Mouse (Mus musculus) kidney, embryonic 15.5 days (tissue): ENCODE measurements around the gene Gnrhr. TPM values are rescaled to one million over a fixed set of nuclear protein-coding genes. Genes with fewer than 3 reads are reported as not detected.

Experiments
- ATAC-seq: fragments of 200-750 bp; cut with Nextera tagmentation; replicated peaks from 2 replicates; pipeline ENCODE4 v1.8.0; 2017; ENCODE audit warnings: moderate TSS enrichment; ENCODE audit not compliant: low FRiP score
- H3K27ac ChIP-seq: fragments of 300-500 bp; sonication (generic); 2 replicates; pipeline ENCODE4 v1.5.1; 2015; ENCODE audit warnings: mild to moderate bottlenecking, inconsistent platforms
- H3K27me3 ChIP-seq: fragments of 300-500 bp; sonication (generic); 2 replicates; pipeline ENCODE4 v1.6.1; 2015; ENCODE audit warnings: inconsistent platforms
- H3K36me3 ChIP-seq: fragments of 300-500 bp; sonication (generic); 2 replicates; pipeline ENCODE4 v1.6.1; 2015; ENCODE audit warnings: inconsistent platforms
- H3K4me1 ChIP-seq: fragments of 300-500 bp; sonication (generic); 2 replicates; pipeline ENCODE4 v1.6.1; 2015; ENCODE audit warnings: inconsistent platforms
- H3K4me2 ChIP-seq: fragments of 300-500 bp; sonication (generic); 2 replicates; pipeline ENCODE4 v1.6.1; 2015; ENCODE audit warnings: moderate library complexity, mild to moderate bottlenecking, inconsistent platforms
- H3K4me3 ChIP-seq: fragments of 300-500 bp; sonication (generic); replicated peaks from 2 replicates; pipeline ENCODE4 v1.5.1; 2015; ENCODE audit warnings: mild to moderate bottlenecking, inconsistent platforms
- H3K9ac ChIP-seq: fragments of 300-500 bp; sonication (generic); 2 replicates; pipeline ENCODE4 v1.6.1; 2015; ENCODE audit warnings: mild to moderate bottlenecking, inconsistent platforms
- H3K9me3 ChIP-seq: fragments of 300-500 bp; sonication (generic); replicated peaks from 2 replicates; pipeline ENCODE4 v1.6.1; 2016; ENCODE audit warnings: inconsistent platforms
- WGBS: fragments of 180-500 bp; shearing (Covaris S2); methylation state at CpG from one replicate; pipeline ENCODE4 v1.1.7; 2015; ENCODE audit warnings: mixed read lengths; 5-methylcytosine and 5-hydroxymethylcytosine counted together
- polyA plus RNA-seq: library from polyadenylated mRNA; unstranded; fragments of >200 nt; fragmentation: Nextera tagmentation; extraction: Ambion mirVana; gene quantifications from 2 replicates; pipeline ENCODE4 v1.2.1, GENCODE M21; 2015

Gnrhr gene
- not detected in 2 replicates for polyA plus RNA-seq

GRCm38 (mm10) chr5:86197801-86198200 is at the start of gene Gnrhr:
Gene Gnrhr, minus strand, starts transcription at chr5:86197901.
- Histone ChIP-seq H3K27me3 (no peaks in the 10 kb centered on the region), H3K4me2 (no peak within 1 kb of the TSS), H3K27ac (no peak within 1 kb of the TSS), H3K9me3 (no peaks in the 10 kb centered on the region), H3K36me3 (no peaks in the 10 kb centered on the region), H3K4me3 (no peak within 1 kb of the TSS), H3K4me1 (no peaks in the 10 kb centered on the region), H3K9ac (no peak within 1 kb of the TSS)
- no peak for ATAC-seq
- WGBS, result 85% methylated on average over 10 of the region's 10 CpGs

DNA sequence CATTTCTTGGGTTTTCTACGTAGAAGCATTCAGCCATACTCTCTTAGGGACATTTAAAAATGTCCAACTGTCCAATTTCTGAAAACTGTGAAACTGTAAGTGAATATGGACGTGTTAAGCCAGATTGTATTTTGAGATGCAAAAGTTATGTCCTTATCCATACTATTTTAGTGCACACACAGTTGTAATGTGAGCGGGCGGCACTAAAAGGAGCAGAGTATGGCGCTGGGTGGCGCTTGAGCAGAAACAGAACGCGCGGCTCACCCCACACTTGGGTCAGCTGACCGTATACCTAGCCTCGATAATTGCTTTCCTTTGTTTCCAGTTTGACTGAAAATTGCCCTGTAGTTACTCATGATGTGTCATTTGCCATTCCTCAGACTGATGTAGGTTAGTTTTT is 48.9 kb upstream of the Gnrhr start:
- Histone ChIP-seq H3K4me3 (no peak overlapping the region), H3K9me3 (no peaks in the 10 kb centered on the region), H3K36me3 (no peaks in the 10 kb centered on the region), H3K4me2 (no peak overlapping the region), H3K27ac (no peak overlapping the region), H3K4me1 (no peaks in the 10 kb centered on the region), H3K27me3 (no peaks in the 10 kb centered on the region), H3K9ac (no peak overlapping the region)
- ATAC-seq, result no peak
- 92% methylated on average over 11 of the region's 11 CpGs for WGBS

GRCm38 (mm10) chr5:86244880-86245279 is 47.2 kb upstream of the Gnrhr start:
- Histone ChIP-seq H3K36me3 (no peaks in the 10 kb centered on the region), H3K4me2 (no peak overlapping the region), H3K9me3 (no peaks in the 10 kb centered on the region), H3K27ac (no peak overlapping the region), H3K9ac (no peak overlapping the region), H3K27me3 (no peaks in the 10 kb centered on the region), H3K4me1 (no peaks in the 10 kb centered on the region), H3K4me3 (no peak overlapping the region)
- no peak for ATAC-seq
- 54% methylated on average over 1 of the region's 1 CpGs for WGBS

GRCm38 (mm10) chr5:86244275-86244674 is 46.6 kb upstream of the Gnrhr start:
- H3K4me3 ChIP-seq, result no peak overlapping the region
- no peak overlapping the region for H3K9ac ChIP-seq
- 76% methylated on average over 3 of the region's 3 CpGs for WGBS

DNA sequence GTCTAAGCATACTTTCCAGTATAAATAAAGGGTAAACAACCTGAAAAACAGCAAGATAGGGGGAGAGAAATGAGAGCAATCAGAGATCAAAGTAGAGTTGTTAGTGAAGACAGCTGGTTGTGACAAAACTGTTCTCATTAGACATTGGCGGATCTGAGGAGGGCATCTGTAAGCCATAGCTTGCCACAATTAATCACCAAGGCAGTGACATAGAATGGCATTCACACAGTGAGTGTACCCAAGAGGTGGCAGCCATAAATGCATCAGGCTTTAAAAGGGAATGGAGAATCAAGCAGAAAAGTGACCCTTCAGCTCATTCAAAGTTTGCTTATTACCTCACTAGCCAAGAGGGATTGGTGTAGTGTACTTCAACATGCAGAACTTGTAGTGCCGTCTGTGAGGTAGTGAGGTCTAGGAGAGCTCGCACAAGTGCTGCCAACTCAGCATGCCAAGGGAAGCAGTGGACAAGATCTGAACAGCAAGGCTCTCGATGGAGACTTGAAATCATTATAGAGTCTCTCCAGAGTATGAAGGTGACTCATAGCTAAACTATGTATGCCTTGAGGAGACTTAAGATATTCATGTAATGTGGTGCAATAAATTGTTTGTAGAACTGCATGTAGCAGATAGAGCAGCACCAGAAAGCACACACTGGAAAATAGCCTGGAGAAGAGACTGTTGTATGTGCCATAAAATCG is 29.6 kb upstream of the Gnrhr start:
- Histone ChIP-seq H3K36me3 (no peaks in the 10 kb centered on the region), H3K9ac (no peak overlapping the region), H3K4me2 (no peak overlapping the region), H3K4me3 (no peak overlapping the region), H3K27ac (no peak overlapping the region), H3K9me3 (no peaks in the 10 kb centered on the region), H3K4me1 (no peaks in the 10 kb centered on the region), H3K27me3 (no peaks in the 10 kb centered on the region)
- 69% methylated on average over 5 of the region's 5 CpGs for WGBS
- ATAC-seq, result no peak

More at GRCm38 (mm10) chr5:86244275-86244674, 46.6 kb upstream of the Gnrhr start:
- Histone ChIP-seq H3K9me3 (no peaks in the 10 kb centered on the region), H3K27ac (no peak overlapping the region), H3K4me1 (no peaks in the 10 kb centered on the region), H3K36me3 (no peaks in the 10 kb centered on the region), H3K4me2 (no peak overlapping the region), H3K27me3 (no peaks in the 10 kb centered on the region)
- ATAC-seq, result no peak

DNA sequence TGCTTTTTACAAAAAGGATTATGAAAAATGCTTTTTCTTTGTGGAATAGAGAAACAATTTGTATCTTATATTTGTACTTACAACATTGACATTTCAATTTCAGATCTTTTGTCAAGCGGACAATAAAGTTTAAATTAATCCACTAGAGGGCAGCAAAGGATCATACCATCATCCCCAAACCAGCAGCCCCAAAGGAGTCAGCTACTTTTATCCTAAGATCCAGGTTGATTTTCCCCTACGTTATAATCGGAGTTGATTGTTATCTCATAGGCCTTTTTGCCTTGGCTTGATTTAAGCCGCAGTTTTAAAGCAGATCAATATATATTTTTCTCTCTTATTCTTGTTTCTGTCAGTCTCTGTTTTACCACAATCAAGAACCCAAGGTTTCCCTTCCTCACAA is 6.3 kb downstream of the Gnrhr start:
- Histone ChIP-seq H3K27ac (no peak overlapping the region), H3K27me3 (no peaks in the 10 kb centered on the region), H3K4me1 (no peaks in the 10 kb centered on the region), H3K4me2 (no peak overlapping the region), H3K9ac (no peak overlapping the region), H3K4me3 (no peak overlapping the region), H3K36me3 (no peaks in the 10 kb centered on the region), H3K9me3 (no peaks in the 10 kb centered on the region)
- ATAC-seq, result no peak
- 13% methylated on average over 4 of the region's 4 CpGs for WGBS

GRCm38 (mm10) chr5:86190770-86191169 is 6.9 kb downstream of the Gnrhr start:
- H3K27me3 ChIP-seq, result no peaks in the 10 kb centered on the region
- H3K9me3 ChIP-seq, result no peaks in the 10 kb centered on the region
- H3K27ac ChIP-seq, result no peak overlapping the region
- ATAC-seq, result no peak
- H3K4me3 ChIP-seq, result no peak overlapping the region
- WGBS, result 26% methylated on average over 5 of the region's 5 CpGs
- no peak overlapping the region for H3K4me2 ChIP-seq
- H3K9ac ChIP-seq, result no peak overlapping the region
- no peaks in the 10 kb centered on the region for H3K4me1 ChIP-seq
- H3K36me3 ChIP-seq, result no peaks in the 10 kb centered on the region

DNA sequence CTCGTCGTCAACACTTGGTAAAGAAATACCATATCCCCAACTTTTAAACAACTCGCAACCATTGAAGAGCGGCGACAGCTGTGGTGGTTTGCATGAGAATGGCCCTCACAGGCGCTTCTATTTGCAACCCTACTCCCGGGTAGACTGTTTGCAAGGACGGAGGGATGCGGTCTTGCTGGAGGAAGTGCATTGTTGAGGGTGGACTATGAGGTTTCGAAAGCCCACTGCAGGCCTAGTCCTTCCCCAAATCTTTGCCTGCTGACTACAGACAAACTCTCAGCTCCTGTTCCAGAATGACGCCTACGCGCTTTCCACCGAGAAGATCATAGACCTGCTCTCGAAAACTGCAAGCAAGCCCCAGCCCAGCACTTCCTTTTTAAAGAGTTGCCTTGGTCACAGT is 7.4 kb downstream of the Gnrhr start:
- no peaks in the 10 kb centered on the region for H3K9me3 ChIP-seq
- ATAC-seq, result no peak
- H3K4me3 ChIP-seq, result no peak overlapping the region
- no peaks in the 10 kb centered on the region for H3K4me1 ChIP-seq
- no peaks in the 10 kb centered on the region for H3K36me3 ChIP-seq
- WGBS, result 51% methylated on average over 15 of the region's 15 CpGs
- no peaks in the 10 kb centered on the region for H3K27me3 ChIP-seq
- H3K4me2 ChIP-seq, result no peak overlapping the region
- H3K9ac ChIP-seq, result no peak overlapping the region
- no peak overlapping the region for H3K27ac ChIP-seq

GRCm38 (mm10) chr5:86187441-86187840 is 10.3 kb downstream of the Gnrhr start:
- Histone ChIP-seq H3K36me3 (no peaks in the 10 kb centered on the region), H3K27ac (no peak overlapping the region), H3K4me1 (no peaks in the 10 kb centered on the region), H3K4me3 (no peak overlapping the region), H3K9ac (no peak overlapping the region), H3K9me3 (no peaks in the 10 kb centered on the region), H3K27me3 (no peaks in the 10 kb centered on the region), H3K4me2 (no peak overlapping the region)
- ATAC-seq, result no peak
- 79% methylated on average over 6 of the region's 6 CpGs for WGBS

DNA sequence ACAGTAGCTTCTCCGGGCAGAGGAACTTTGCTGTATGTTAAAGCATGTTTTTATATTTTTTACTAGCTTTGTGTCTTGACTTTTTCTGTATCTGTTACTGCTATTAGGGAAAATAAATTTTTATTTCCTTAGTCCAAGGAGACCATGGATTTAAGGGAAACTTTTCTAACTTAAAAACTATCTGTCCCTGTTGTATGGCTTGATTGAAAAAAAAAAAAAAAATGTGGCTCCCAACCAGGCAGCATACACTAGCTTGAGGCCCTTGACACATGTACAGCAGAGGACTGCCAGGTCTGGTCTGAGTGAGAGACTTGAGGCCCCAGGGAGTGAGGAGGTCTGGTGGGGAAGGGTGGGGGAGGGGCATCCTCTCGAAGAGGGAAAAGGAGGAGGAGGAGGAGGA is 23.9 kb downstream of the Gnrhr start:
- Histone ChIP-seq H3K27ac (no peak overlapping the region), H3K4me2 (no peak overlapping the region), H3K36me3 (peaks cover 2% of the 10 kb centered on the region; the same call in 1 of the 2 replicates), H3K9ac (no peak overlapping the region), H3K9me3 (no peaks in the 10 kb centered on the region), H3K27me3 (no peaks in the 10 kb centered on the region), H3K4me1 (peaks cover 6% of the 10 kb centered on the region; the same call in 1 of the 2 replicates), H3K4me3 (no peak overlapping the region)
- ATAC-seq, result no peak
- 47% methylated on average over 2 of the region's 2 CpGs for WGBS

GRCm38 (mm10) chr5:86172449-86173161 is 25.1 kb downstream of the Gnrhr start, which contains the start of gene Uba6:
Gene Uba6, minus strand, starts transcription at chr5:86172803.
- Histone ChIP-seq H3K36me3 (peaks cover 8% of the 10 kb centered on the region), H3K4me3 (peak within 1 kb of the TSS; percentile 91), H3K9me3 (no peaks in the 10 kb centered on the region), H3K27me3 (no peaks in the 10 kb centered on the region), H3K9ac (peak within 1 kb of the TSS; percentile 87), H3K4me2 (peak within 1 kb of the TSS; percentile 78), H3K27ac (peak within 1 kb of the TSS; percentile 98), H3K4me1 (peaks cover 6% of the 10 kb centered on the region; the same call in 1 of the 2 replicates)
- peak; percentile 99 for ATAC-seq
- WGBS, result under 1% methylated on average over 66 of the region's 67 CpGs

- no peak for ATAC-seq
- Histone ChIP-seq H3K4me1 (peaks cover 6% of the 10 kb centered on the region; the same call in 1 of the 2 replicates), H3K9me3 (no peaks in the 10 kb centered on the region), H3K9ac (peak overlapping the region; percentile 87), H3K4me3 (peak overlapping the region; percentile 91), H3K27ac (peak overlapping the region; percentile 98), H3K4me2 (peak overlapping the region; percentile 78), H3K36me3 (peaks cover 8% of the 10 kb centered on the region), H3K27me3 (no peaks in the 10 kb centered on the region)
- WGBS, result 1% methylated on average over 15 of the region's 15 CpGs
Observed at GRCm38 (mm10) chr5:86172088-86172448, 25.6 kb downstream of the Gnrhr start.
